Mouse (Mus musculus) spleen, postnatal 10 days (tissue): ENCODE results near the gene Dnase1l3.

ENCODE experiments used
- DNase-seq, 2 experiments: peaks; one replicate each; pipeline ENCODE4 v3.0.0; 2021 to 2022; ENCODE audit warnings: low spot score in 2 of 2

The Dnase1l3 gene

DNA sequence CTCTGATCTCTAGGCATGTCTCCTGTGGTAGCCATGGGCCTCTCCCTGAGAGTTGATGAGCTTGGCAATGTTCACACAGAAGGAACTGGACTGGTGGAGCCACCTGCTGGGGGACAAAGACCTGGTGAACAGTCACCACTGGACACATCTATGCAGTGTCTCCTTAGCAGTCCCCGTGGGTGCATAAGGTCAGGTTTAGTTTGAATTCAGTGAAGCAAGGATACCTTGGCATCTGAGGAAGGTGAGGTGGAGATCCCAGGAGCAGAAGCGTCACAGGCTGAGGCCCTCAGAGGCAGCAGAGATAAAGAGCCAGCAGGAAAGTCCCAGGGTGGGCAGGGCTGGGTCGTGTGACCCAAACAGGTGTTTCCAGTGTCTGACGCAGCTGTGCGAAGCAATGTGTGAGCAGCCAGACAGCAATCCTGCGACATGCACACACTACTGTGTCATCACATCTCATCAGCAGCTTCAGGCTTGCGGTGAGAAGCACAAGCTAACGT is at the start of gene Dnase1l3:
Dnase1l3 (minus strand) TSS at position 303 of the 497 bp plus-strand sequence.
- DNase-seq: peak; percentile 22 to 72

DNA sequence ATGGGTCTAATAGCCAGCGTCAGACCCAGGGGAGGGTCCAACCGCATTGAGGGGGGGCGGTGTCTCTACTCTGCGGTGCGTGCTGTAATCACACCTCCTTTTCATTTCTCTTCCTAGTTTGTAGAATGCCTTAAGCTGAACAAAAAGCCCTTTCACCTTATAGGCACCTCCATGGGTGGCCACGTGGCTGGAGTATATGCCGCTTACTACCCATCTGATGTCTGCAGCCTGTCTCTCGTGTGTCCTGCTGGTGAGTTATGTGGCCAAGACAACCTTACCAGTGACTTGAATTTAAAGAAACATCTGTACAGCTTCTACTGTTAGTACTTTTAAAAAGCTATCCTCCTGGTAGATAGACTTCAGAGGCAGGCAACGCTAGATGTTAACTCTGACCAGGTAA is 48.2 kb upstream of the Dnase1l3 start:
- no peak for DNase-seq

DNA sequence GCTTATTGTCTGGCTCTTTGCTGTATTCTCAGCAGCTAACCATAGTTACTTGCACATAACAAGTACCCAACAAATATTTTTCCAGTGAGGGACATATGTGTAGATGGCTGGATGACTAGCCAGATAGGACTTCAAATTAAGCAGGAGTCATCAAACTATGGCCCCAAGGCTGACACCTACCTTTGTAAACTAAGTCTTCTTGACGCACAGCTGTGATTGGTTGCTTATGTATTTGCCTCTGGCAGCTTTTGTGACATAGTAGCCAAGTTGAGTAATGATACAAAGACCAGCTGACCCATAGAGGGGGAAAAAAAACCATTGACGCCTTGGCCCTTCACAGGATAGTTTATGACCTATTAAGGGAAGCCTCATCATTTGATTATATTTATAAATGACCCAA is 47.7 kb upstream of the Dnase1l3 start:
- no peak for DNase-seq

DNA sequence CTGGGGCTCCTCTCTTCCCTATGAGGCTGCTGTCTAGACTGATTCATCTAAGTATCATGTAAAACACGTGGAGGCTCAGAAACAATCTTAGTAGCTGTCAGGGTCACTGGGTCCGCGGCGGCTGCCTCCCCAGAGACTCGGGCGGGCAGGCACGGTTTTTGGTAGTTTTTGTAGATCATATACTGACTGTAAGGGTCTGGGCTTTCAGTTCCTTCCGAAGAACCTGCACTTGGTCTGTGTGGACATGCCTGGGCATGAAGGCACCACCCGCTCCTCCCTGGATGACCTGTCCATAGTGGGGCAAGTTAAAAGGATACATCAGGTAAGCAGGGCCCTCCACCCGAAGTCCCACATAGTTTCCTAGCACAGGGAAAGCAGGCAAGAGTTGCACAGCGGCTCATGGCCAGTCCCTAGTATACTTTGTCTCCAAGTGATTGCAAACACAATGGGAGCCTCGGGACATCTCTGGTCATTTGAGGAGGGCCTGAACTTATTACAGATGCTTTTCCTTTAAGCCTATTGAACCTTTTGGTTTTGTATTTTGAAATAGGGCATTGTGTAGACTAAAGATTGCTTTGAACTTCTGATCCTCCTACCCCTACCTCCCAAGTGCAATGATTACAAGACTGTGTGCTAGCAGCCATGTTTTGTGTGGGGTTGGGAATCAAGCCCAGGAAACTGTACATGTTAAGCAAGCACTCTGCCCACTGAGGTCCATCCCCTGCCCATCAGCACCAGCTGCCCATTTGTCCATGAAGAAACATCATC is 46.7 kb upstream of the Dnase1l3 start:
- no peak for DNase-seq

DNA sequence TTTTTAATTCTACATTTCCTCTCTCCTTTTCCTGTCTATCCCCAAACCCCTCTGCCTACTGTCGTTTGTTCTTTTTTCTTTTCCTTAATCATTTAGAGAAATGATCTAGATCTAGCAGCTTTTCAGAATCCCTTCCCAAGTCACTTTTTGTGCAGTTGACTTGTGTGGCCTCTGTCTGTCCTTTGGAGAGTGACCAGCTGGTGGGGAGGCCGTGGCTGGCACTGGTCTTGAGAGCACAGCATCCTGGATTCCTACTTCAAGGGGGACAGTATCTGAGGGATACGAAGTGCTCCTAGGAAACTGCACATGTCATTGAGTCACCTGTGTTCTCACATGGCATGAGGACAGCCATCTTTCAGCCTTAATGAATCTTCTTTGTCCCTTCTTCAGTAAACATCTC is 45.8 kb upstream of the Dnase1l3 start:
- no peak for DNase-seq

DNA sequence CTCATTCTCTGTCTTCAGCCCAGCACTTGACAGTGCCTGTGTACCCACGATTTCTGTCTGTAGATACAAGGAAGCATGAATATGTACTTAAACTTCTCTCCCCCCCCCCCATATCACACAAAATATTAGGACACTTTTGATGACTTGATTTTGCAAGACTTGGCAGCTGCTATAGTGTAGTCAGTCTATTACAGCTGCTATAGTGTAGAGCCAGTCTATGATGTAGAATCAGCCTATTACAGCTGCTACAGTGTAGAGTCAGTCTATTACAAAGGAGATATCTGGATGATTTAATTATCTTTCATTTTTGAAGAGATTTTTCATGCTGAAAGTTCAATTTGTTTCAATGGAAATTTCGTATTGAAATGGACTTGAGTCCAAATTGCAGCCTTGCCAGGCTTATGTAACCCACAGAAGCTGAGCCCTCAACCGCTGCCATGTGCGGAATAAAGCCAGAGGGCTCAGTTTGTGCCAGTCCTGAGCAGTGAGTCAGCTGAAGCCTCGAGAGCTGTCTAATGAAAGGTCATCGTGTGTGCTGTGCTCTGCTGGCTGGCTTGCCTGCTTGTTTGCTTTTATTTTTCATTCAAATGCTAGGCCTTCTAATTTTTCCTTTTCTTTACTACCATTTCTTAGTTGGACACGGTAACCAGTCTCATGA is 44.5 kb upstream of the Dnase1l3 start:
- no peak for DNase-seq

DNA sequence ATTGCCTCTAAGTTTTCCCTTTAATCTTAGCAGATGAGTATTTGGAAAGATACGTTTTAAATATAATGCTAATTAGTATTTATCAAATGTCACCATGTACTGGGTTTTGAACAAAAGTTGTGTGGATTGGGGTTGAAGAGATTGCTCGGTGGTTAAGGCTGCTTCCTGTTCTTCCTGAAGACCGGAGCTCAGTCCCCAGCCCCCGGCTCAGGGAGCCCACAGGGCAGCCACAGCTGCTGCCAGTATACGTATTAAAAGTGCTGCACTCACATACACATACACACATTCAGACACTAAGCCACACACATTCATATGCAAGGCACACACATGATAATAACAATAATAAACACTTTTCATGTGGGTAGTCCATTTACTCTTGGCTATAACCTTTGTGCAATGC is 43.8 kb upstream of the Dnase1l3 start:
- DNase-seq: no peak

DNA sequence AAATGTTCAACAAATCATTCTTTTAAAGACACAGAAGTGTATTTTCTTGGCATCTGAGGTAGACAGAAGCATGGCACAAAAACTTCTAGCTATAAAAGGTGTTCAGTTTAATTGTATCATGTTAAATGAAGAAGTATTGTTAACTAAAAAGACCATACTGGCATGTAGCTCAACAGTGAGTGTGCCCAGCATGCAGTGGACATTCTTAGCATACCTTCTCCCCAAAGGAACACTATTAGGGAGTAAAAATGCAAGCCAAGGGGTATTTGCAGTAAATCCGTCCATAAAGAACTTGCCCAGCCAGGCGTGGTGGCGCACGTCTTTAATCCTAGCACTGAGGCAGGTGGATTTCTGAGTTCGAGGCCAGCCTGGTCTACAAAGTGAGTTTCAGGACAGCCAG is 42.0 kb upstream of the Dnase1l3 start:
- no peak for DNase-seq

DNA sequence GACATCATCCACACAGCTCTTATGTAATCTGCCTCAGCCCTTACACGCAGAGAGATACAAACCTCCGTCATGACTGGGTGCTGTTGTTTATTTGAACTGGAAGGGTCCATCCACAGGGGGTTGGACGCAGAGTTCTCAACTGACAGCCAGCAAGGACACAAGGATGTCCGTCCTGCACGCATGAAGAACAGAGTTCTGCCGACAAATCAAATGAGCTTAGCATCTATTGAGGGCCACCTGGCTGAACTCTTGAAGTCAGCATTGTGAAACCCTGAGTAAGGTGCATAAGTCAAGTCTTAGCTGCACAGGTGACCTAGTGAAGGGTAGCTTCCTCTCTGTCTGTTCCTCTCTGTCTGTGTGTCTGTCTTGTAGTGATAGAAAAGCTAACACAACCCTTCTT is 41.6 kb upstream of the Dnase1l3 start:
- no peak for DNase-seq

DNA sequence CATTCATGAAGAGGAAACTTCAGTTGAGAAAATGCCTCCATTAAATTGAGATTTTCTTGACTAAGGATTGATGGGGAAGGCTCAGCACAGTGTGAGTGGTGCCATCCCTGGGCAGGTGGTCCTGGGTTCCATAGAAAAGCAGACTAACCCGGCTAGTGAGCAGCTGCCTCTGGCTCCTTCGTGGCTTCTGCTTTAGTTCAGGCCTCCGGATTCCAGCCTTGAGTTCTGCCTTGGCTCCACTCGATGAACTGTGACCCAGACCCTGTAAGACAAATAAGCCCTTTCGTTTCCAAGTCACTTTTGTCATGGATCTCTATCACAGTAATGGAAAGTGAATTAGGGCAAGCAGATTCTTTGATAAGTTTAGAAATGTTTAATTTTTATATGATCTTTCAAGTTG is 40.2 kb upstream of the Dnase1l3 start:
- DNase-seq: no peak

DNA sequence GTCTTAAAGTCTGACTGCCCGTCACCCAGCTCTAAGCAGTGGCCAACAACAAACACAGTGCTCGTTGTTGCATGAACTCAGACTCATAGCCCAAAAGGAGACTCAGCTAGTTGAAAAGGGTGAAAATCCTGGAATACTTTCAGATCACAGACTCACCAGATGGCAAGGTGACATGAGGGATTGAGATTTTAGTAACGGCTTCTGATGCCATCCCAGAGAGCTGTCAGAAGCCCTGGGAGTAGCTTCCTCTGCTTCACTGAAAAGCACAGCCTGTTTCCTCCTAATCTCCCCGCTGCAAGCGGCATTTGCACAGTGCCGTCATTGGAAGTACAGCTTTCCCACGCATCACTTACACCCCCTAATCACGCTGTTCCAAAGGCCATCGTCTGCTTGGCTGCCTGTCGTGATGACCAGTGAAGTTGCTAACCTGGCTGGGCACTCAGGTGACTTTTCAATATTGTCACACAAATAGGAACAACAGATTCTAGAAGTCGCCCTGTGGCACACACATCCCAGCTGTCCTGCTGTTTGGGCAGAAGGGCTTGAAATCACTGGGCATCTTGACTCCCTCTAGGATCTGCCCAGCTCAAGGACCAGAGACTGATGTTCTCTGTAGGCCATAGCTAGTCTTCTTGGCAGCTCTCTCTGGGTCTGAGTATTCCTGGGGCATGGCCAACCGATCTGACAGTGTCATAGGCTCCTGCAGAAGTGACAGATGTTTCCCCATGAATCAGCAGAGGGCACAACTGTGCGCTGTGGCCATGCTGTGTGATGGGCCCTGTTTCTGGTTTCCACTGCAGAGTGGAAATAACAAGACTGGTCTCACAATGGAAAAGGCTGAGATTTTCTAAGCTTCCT is 37.9 kb upstream of the Dnase1l3 start:
- no peak for DNase-seq

DNA sequence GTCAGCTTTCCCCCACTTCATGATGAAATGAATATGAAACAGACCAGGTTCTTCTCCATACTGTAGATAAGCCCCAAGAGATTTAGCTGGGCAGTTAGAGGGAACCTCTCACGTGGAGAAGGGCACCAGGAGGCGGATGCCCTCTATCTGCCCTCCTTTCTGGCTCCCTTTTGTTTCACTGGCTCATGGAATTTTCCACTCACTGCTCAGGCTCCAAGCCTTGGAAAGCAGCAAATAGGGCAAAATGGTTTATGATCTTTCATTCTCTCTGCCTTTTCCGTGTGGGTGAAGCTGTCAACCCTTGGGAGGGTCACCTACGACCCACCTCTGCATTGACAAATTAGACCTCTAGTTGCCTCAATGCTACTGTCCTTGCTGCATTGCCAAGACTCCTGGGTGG is 36.2 kb upstream of the Dnase1l3 start:
- no peak for DNase-seq

DNA sequence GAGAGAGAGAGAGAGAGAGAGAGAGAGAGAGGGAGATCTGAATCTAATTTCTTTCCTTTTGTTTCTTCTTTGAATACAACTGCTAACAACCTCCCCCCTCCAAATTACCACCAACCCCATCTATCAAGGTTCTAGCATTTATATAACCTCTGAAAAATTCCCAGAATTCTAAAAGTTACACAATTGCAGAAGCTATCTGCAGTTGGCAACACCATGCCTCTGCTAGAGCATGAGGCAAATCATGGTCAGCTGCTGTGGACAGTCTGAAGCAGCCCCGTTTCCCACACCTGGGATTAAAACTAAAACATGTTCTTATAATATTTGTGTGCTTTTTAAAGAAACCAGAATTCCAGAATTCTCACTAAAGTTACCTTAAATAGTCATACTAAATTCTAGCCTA is 35.4 kb upstream of the Dnase1l3 start:
- DNase-seq: no peak

DNA sequence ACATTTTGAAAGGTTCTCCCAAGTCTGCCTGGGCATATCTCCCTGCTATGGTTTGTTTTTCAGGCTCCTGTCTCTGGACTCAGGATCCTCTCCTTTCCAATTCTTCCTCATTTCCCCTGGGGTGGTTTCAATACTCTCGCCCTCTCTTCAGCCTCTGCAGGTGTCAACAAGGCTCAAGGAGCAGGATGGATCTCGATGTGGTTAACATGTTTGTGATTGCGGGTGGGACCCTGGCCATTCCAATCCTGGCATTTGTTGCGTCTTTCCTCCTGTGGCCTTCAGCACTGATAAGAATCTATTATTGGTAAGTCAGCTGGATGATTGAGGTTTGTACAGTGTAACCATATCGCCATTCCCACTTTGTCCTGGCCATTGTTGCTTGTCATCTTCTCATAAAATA is 33.7 kb upstream of the Dnase1l3 start:
- no peak for DNase-seq

DNA sequence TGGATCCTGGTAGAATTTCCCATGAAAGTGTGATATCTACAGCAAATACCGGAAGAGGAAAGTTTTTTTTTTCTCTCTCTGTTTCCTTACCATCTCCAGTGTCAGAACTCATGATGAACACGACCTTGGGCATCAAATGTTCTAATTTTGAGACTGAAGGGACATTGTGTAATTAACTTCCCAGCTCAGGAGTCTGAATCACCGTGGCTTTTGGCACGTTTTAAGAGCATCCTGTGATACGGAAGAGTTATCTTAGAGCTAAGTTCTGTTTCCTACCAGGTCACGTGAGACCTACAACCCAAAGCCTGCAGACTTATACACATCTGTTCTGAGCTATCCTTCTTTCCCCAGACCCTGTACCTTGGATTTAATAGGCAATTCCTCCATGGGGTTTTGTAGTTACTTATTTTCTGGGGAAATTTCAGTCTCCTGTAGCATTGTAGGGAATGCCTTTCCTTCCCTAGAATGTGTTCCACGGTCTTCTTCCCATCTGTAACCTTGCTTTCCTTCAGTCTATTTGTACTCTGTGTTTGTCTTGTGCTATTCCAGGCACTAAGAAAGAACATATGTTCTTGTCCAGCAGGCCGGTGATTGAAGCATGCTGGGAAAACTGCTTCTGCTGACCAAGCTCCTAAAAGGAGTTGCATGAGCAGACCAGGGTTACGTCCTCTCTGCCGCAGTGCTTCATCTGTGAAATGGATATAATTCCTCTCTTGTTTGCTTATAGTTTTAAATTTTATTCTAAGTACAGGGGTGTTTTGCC is 32.6 kb upstream of the Dnase1l3 start:
- no peak for DNase-seq

DNA sequence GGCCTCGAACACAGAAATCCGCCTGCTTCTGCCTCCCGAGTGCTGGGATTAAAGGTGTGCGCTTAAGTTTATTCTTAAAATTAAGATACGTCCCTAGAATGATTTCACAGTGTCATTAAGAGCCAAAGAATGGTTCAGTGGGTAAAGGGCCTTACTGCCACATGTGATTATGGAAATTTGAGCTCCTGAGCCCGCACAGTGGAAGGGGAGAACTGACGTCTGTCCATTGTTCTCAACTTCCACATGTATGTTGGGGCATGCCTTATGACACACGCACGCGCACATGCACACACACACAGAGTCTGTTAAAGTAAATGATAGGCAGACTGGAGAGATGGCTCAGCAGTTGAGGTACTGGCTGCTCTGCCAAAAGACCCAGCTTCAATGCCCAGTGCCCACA is 30.6 kb upstream of the Dnase1l3 start:
- no peak for DNase-seq

DNA sequence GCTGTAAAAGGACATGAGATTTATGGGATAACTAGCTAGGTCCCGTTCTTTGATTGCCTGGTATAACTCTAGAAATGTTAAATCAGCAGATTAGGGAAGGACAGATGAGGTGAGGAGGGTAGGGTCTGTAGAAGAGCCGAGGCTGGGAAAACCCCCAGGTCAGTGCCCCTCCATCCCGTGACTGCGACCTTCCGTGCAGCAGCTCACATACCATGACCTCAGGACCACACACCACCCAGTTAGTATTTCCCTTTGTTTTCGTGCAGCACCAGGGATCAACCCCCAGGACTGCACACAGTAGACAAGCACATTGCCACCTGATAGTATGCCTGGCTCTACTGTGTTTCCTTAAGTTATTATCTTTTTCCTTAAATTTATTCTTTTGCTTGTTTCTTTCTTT is 30.1 kb upstream of the Dnase1l3 start:
- DNase-seq: no peak

DNA sequence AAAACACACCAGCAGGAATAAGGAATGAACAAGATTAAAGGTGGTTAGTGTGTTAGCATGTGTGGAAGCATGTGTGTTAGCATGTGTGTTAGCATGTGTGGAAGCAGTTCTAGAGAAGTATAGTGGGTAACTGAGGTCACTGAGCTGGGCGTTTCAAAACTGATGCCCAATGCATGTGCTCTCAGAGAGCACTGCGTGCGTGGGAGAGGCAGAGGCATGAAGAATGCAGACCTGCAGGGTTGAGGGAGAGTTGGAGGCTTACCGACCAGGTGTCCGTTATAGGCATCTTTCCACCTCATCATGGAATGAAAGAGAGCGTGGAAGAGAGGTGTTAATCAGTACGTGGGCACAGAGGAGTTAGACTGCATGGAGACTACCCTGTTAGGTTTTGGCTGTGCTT is 26.2 kb upstream of the Dnase1l3 start:
- no peak for DNase-seq

DNA sequence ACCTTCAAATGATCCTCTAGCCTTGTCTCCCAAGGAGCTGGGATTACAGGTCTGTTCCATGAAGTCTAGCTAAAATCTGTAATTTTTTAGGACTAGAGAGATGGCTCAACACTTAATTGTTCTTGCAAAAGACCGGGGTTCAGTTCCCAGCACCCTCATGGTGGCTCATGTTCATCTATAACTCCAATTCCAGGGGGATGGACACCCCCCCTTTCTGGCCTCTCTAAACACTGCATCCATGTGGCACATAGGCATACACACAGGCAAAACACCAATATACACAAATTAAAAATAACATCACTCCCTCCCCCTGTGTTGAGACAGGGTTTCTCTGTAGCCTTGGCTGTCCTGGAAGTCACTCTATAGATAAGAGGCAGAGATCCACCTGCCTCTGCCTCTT is 25.6 kb upstream of the Dnase1l3 start:
- DNase-seq: no peak

DNA sequence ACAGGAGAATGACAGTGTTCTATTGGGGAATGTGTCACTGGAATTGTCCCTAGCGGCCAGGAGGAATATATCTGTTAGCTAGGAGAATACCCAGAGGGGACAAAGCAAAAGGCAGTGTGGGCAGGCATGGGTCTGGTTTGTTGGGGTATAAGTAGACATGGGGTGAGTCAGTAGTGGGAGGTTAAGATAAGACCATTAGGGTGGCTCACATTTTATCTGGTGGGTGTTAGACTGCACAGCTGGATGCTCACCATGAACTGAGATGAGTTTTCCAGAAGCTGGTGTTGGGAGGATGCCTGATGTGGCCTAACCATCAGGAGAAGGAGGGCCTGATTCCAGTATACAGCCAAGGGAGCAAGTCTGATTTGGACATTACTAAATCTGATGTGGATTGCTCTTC is 22.6 kb upstream of the Dnase1l3 start:
- no peak for DNase-seq

DNA sequence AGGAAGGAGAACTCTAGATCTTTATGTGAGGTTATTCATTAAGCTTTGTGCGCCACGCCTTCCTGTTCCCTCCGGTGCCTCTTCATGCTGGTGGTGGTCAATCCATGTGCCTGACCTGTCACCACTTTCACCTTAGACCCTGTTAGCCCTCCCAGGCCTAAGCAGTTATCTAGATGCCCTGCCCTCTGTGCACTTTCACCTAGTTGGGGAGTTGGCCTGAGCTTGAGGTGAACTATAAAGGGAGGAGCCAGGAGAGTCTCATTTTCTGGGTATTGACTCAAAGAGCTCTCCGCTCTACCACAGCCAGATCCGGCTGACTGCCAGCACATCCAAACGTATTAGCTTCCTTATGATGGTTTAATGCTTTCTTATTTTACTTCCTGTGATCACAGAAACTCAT is 21.9 kb upstream of the Dnase1l3 start:
- DNase-seq: no peak

DNA sequence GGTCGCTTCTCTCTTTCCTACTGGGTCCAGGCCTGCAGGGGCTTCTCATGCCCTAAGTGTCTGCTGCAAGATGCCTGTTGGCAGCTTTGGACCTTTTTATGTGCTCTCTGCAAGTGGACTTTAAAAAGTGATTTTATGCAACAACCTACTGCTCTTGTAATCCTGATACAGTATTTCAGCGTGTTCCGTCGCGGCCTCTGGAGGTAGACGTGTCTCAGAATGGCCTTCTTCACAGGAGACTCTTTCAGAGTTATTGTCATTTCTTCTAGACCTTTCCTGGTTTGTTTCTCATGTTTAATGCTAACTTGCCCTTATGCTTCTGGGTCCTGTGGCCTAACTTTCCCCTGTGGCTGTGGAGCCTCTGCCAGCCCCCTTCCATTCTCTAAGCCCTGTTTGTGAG is 21.4 kb upstream of the Dnase1l3 start:
- DNase-seq: no peak
